Mouse (Mus musculus) skeletal muscle tissue, postnatal 0 days (tissue): ENCODE measurements around the gene Olfr1509. TPM values are rescaled to one million over a fixed set of nuclear protein-coding genes. Genes with fewer than 3 reads are reported as not detected.

Experiments
- polyA plus RNA-seq: library from polyadenylated mRNA; unstranded; fragments of >200 nt; fragmentation: Nextera tagmentation; extraction: Ambion mirVana; gene quantifications from 2 replicates; pipeline ENCODE4 v1.2.1, GENCODE M21; 2015

Olfr1509 gene
- polyA plus RNA-seq: not detected in 2 replicates

GRCm38 (mm10) chr14:52442690-52443089 is at the start of gene Olfr1509:
Gene Olfr1509, plus strand, starts transcription at chr14:52442990.

GRCm38 (mm10) chr14:52397279-52397678 is 45.5 kb upstream of the Olfr1509 start, which contains the start of gene Olfr1511:
Gene Olfr1511, minus strand, starts transcription at chr14:52397379.

GRCm38 (mm10) chr14:52414273-52414672 is 28.5 kb upstream of the Olfr1509 start, which contains the start of gene Olfr1510:
Gene Olfr1510, minus strand, starts transcription at chr14:52414373.

GRCm38 (mm10) chr14:52467395-52467794 is 24.6 kb downstream of the Olfr1509 start, which contains the start of gene Olfr1508:
Gene Olfr1508, minus strand, starts transcription at chr14:52467495.

GRCm38 (mm10) chr14:52495516-52495915 is 52.7 kb downstream of the Olfr1509 start, which contains the start of gene Olfr1507:
Gene Olfr1507, minus strand, starts transcription at chr14:52495749.

Other genes starting within 250 kb of the Olfr1509 start
- 14.6 and 15.2 TPM in 2 replicates for gene Supt16, start 245.6 kb upstream of the Olfr1509 start, polyA plus RNA-seq
- 10.4 and 11.7 TPM in 2 replicates for gene Chd8, start 185.2 kb upstream of the Olfr1509 start, polyA plus RNA-seq
- gene Tox4, start 163.8 kb upstream of the Olfr1509 start, polyA plus RNA-seq: 30.0 and 30.4 TPM in 2 replicates
- gene Rab2b, start 163.4 kb upstream of the Olfr1509 start, polyA plus RNA-seq: 6.4 and 7.0 TPM in 2 replicates
- gene Mettl3, start 137.9 kb upstream of the Olfr1509 start, polyA plus RNA-seq: 15.0 and 17.1 TPM in 2 replicates
- 2.2 and 2.5 TPM in 2 replicates for gene Sall2, start 114.2 kb upstream of the Olfr1509 start, polyA plus RNA-seq
- gene Olfr1513, start 86.6 kb upstream of the Olfr1509 start, polyA plus RNA-seq: not detected in 2 replicates
- not detected in 2 replicates for gene Olfr1512, start 63.8 kb upstream of the Olfr1509 start, polyA plus RNA-seq
- not detected in 2 replicates for gene Olfr1511, start 45.6 kb upstream of the Olfr1509 start, polyA plus RNA-seq
- gene Olfr1510, start 28.6 kb upstream of the Olfr1509 start, polyA plus RNA-seq: not detected in 2 replicates
- gene Olfr1508, start 24.5 kb downstream of the Olfr1509 start, polyA plus RNA-seq: not detected in 2 replicates
- 0.40 TPM in 1 of 2 replicates, not detected in the other for gene Olfr1507, start 52.8 kb downstream of the Olfr1509 start, polyA plus RNA-seq